Mouse (Mus musculus): ENCODE results near the gene Slc20a1.

Slc20a1 gene

GRCm38 (mm10) chr2:129247707-129248121 lies 49.1 kb downstream of the Slc20a1 start:
- DNase-seq (ENCODE audit: extremely low read depth, insufficient read length, low spot score) = no peak

GRCm38 (mm10) chr2:129249321-129249720 lies 50.8 kb downstream of the Slc20a1 start:
- DNase-seq (ENCODE audit: extremely low read depth, insufficient read length, low spot score) = no peak

GRCm38 (mm10) chr2:129252836-129253630 lies 54.5 kb downstream of the Slc20a1 start:
- DNase-seq (ENCODE audit: extremely low read depth, insufficient read length, low spot score) = no peak

DNA sequence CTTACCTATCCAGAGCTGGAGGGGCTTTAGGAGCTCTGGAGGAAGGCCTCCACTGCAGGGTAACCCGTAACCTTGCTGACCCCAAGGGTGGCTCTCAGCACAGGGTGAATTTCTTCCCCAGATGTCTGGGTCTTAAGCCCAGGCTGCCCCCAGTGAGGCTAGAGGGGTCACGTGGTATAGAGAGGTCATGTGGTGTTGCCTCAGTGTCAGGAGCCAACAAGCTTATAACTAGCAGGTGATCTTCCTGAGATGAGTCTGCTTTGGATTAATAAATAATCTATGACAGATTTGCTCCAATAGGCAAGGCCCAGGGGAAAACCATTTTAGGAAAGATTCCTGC lies 55.0 kb downstream of the Slc20a1 start:
- no peak for DNase-seq (ENCODE audit: extremely low read depth, insufficient read length, low spot score)

DNA sequence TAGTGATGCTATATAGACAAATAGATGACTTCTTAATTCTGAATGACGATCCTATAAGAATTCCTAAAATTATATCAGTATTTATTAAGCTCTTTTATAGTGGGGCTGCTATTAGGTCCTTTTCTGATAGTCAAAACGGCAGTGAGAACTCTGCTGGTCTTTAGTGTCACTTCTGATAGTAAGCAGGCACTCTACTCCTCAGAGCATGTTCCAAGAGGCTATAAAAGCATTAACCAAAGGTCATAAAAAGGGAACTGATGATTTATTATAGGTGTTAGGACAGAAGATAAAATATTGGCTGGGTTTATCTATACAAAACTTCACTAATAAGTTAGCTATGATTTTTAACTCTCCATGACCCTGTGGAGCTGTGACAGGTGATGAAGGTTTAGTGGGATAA lies 55.5 kb downstream of the Slc20a1 start:
- no peak for DNase-seq (ENCODE audit: extremely low read depth, insufficient read length, low spot score)

DNA sequence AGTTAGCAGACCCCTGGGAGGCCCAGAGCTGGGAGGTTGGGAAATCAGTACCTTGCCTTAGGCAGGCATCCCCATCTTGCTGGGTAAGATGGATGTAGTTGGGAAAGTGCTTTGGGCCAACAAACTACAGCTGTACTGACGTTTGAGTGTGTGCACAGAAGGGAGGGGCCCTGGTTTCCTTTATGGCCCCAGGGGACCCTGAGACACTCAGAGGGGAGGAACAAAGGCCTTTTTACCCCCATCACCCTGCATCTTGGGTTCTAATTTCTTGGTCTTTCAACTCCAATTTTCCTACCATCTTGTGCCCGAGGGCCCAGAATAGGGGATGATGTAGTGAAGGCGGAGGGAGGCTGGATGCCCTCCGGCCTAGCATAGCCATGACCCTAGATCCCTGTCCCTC lies 57.4 kb downstream of the Slc20a1 start:
- no peak for DNase-seq (ENCODE audit: extremely low read depth, insufficient read length, low spot score)

- DNase-seq (ENCODE audit: extremely low read depth, insufficient read length, low spot score) = no peak
Measured at GRCm38 (mm10) chr2:129258056-129258455, 59.5 kb downstream of the Slc20a1 start.

- peak; percentile 30 for DNase-seq (ENCODE audit: extremely low read depth, insufficient read length, low spot score)
Measured at GRCm38 (mm10) chr2:129258475-129259211, 60.1 kb downstream of the Slc20a1 start.

GRCm38 (mm10) chr2:129260646-129261045 lies 62.1 kb downstream of the Slc20a1 start:
- no peak for DNase-seq (ENCODE audit: extremely low read depth, insufficient read length, low spot score)
